Mouse (Mus musculus) layer of hippocampus, postnatal 36 days (tissue): ENCODE measurements around the gene Spout1. TPM values are rescaled to one million over a fixed set of nuclear protein-coding genes. Genes with fewer than 3 reads are reported as not detected.

Source experiments
- DNase-seq, 2 experiments: peaks; one replicate each; pipeline ENCODE4 v3.0.0; 2022
- total RNA-seq, 2 experiments: library from RNA; stranded (reverse); gene quantifications; 2 replicates each; pipeline ENCODE4 v1.2.3; 2021

The Spout1 gene
- total RNA-seq, 2 experiments from 2014 or later, result 34.5 to 37.2 TPM

DNA sequence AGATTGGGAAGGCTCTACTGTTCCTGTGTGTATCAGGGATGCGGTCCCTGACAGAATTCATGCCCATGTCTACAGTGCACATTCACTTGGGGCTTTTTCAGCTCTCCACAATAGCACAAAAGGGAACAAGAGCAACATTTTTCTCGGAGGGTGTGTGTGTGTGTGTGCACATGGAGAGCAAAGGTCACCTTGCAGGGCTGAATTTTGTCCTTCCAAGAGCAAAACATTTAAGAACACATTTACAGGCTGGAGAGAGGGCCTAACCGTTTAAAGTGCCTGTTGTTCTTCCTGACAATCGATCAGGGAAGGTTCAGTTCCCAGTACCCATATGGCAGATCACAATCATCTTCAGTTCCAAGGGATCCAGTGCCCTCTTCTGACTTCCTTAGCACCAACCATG is 48.1 kb downstream of the Spout1 start:
- no peak for DNase-seq

DNA sequence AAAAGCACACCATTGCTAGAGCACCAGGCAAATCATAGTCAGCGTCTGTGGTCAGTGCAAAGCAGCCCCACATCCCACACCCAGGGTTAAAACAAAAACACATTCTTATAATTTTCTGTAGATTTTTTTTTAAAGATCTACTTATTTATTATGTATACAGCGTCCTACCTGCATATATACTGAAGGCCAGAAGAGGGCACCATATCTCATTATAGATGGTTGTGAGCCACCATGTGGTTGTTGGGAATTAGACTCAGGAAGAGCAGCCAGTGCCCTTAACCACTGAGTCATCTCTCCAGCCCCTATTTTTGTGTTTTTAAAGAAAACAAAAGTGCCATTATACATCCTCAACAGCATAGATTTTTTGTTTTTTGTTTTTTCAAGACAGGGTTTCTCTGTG is 49.5 kb downstream of the Spout1 start:
- no peak for DNase-seq

GRCm38 (mm10) chr2:30124472-30125274 is 53.6 kb downstream of the Spout1 start, which contains the start of gene Zer1:
Gene Zer1, minus strand, starts transcription at chr2:30124585.
- peak; percentile 95 to 96 for DNase-seq

GRCm38 (mm10) chr2:30123729-30124471 is 54.4 kb downstream of the Spout1 start:
- peak in 1 of 2 experiments; percentile 17 for DNase-seq

Other genes with a start within 250 kb of the Spout1 start
- 10 to 100 TPM; 38.7 to 45.5 TPM for gene Gle1, start 243.0 kb downstream of the Spout1 start, total RNA-seq
- 100 to 1,000 TPM; 824 to 881 TPM for gene Sptan1, start 212.9 kb downstream of the Spout1 start, total RNA-seq
- gene Wdr34, start 129.6 kb downstream of the Spout1 start, total RNA-seq, result 10 to 100 TPM; 31.8 to 34.0 TPM
- 100 to 1,000 TPM; 189 to 193 TPM for gene Set, start 121.1 kb downstream of the Spout1 start, total RNA-seq
- 1 to 10 TPM; 1.1 to 2.0 TPM for gene Pkn3, start 100.8 kb downstream of the Spout1 start, total RNA-seq
- gene Zdhhc12, start 84.8 kb downstream of the Spout1 start, total RNA-seq, result 1 to 10 TPM; 9.4 to 9.5 TPM
- 100 to 1,000 TPM; 189 to 198 TPM for gene Zer1, start 53.9 kb downstream of the Spout1 start, total RNA-seq
- gene Tbc1d13, start 44.7 kb downstream of the Spout1 start, total RNA-seq, result 10 to 100 TPM; 58.5 to 61.7 TPM
- 10 to 100 TPM; 21.3 to 21.9 TPM for gene Endog, start 7.0 kb downstream of the Spout1 start, total RNA-seq
- 10 to 100 TPM; 16.0 to 16.2 TPM for gene Kyat1, start 27.4 kb upstream of the Spout1 start, total RNA-seq
- gene Lrrc8a, start 59.3 kb upstream of the Spout1 start, total RNA-seq, result 10 to 100 TPM; 52.4 to 57.5 TPM
- 10 to 100 TPM in 1 of 2 experiments, 1 to 10 TPM in 1; 9.2 to 11.1 TPM for gene Gm28035, start 62.1 kb upstream of the Spout1 start, total RNA-seq
- gene Phyhd1, start 87.7 kb upstream of the Spout1 start, total RNA-seq, result 10 to 100 TPM; 16.8 to 21.9 TPM
- not detected for gene Gm28038, start 102.6 kb upstream of the Spout1 start, total RNA-seq
- gene Dolk, start 107.9 kb upstream of the Spout1 start, total RNA-seq, result 10 to 100 TPM; 20.9 to 22.2 TPM
- gene Nup188, start 107.9 kb upstream of the Spout1 start, total RNA-seq, result 10 to 100 TPM; 21.1 to 23.4 TPM
- 100 to 1,000 TPM; 255 to 284 TPM for gene Sh3glb2, start 180.9 kb upstream of the Spout1 start, total RNA-seq
- 100 to 1,000 TPM; 108 to 121 TPM for gene Miga2, start 185.8 kb upstream of the Spout1 start, total RNA-seq
- gene Dolpp1, start 213.8 kb upstream of the Spout1 start, total RNA-seq, result 10 to 100 TPM; 26.8 to 28.6 TPM
- gene Crat, start 237.4 kb upstream of the Spout1 start, total RNA-seq, result 10 to 100 TPM; 42.5 to 46.1 TPM
- 100 to 1,000 TPM; 166 to 168 TPM for gene Ptpa, start 237.6 kb upstream of the Spout1 start, total RNA-seq